Mouse (Mus musculus) gastrocnemius, postnatal 4 days (tissue): Measurements from ENCODE around the gene Car5a. TPM values are rescaled to one million over a fixed set of nuclear protein-coding genes. Genes with fewer than 3 reads are reported as not detected.

Experiments used
- DNase-seq, 2 experiments: peaks; one replicate each; pipeline ENCODE4 v3.0.0; 2021 to 2022; ENCODE audit warnings: low spot score in 2 of 2, mixed read lengths in 2 of 2
- total RNA-seq, 2 experiments: library from RNA; stranded (reverse); gene quantifications; 2 replicates each; pipeline ENCODE4 v1.2.3; 2021

Car5a gene
- total RNA-seq, 2 experiments from 2014 or later = 0.44 TPM; not detected in 1

GRCm38 (mm10) chr8:121935341-121936294 is 9.1 kb downstream of the Car5a start:
- DNase-seq = peak in 1 of 2 experiments; percentile 63

GRCm38 (mm10) chr8:121934923-121935322 is 9.8 kb downstream of the Car5a start:
- DNase-seq = no peak

GRCm38 (mm10) chr8:121934506-121934905 is 10.2 kb downstream of the Car5a start:
- DNase-seq = peak in 1 of 2 experiments; percentile 57

- no peak for DNase-seq
Observed at GRCm38 (mm10) chr8:121932668-121933520, 11.8 kb downstream of the Car5a start.

- no peak for DNase-seq
Observed at GRCm38 (mm10) chr8:121932026-121932667, 12.6 kb downstream of the Car5a start.

GRCm38 (mm10) chr8:121931571-121931970 is 13.1 kb downstream of the Car5a start:
- no peak for DNase-seq

- DNase-seq = no peak
Observed at GRCm38 (mm10) chr8:121930047-121930446, 14.7 kb downstream of the Car5a start.

GRCm38 (mm10) chr8:121927316-121927715 is 17.4 kb downstream of the Car5a start:
- DNase-seq = peak in 1 of 2 experiments; percentile 56

GRCm38 (mm10) chr8:121926266-121926665 is 18.4 kb downstream of the Car5a start:
- DNase-seq = no peak

- peak; percentile 49 to 79 for DNase-seq
Observed at GRCm38 (mm10) chr8:121925624-121926023, 19.1 kb downstream of the Car5a start.

GRCm38 (mm10) chr8:121924681-121925080 is 20.0 kb downstream of the Car5a start:
- no peak for DNase-seq

- no peak for DNase-seq
Observed at GRCm38 (mm10) chr8:121922101-121922500, 22.6 kb downstream of the Car5a start.

GRCm38 (mm10) chr8:121921582-121921981 is 23.1 kb downstream of the Car5a start:
- no peak for DNase-seq

- no peak for DNase-seq
Observed at GRCm38 (mm10) chr8:121919731-121920130, 25.0 kb downstream of the Car5a start.

GRCm38 (mm10) chr8:121919158-121919557 is 25.5 kb downstream of the Car5a start:
- DNase-seq = no peak

- no peak for DNase-seq
Observed at GRCm38 (mm10) chr8:121913378-121913777, 31.3 kb downstream of the Car5a start.

- DNase-seq = no peak
Observed at GRCm38 (mm10) chr8:121912831-121913230, 31.9 kb downstream of the Car5a start.

- no peak for DNase-seq
Observed at GRCm38 (mm10) chr8:121911987-121912386, 32.7 kb downstream of the Car5a start.

GRCm38 (mm10) chr8:121911400-121911799 is 33.3 kb downstream of the Car5a start:
- no peak for DNase-seq

- DNase-seq = peak; percentile 57 to 74
Observed at GRCm38 (mm10) chr8:121909663-121910062, 35.0 kb downstream of the Car5a start.

GRCm38 (mm10) chr8:121909148-121909541 is 35.6 kb downstream of the Car5a start:
- DNase-seq = no peak
